Mouse (Mus musculus) lung, embryonic 14.5 days (tissue): ENCODE results near the gene Abracl. TPM values are rescaled to one million over a fixed set of nuclear protein-coding genes. Genes with fewer than 3 reads are reported as not detected.

ENCODE experiments used
- ATAC-seq: fragments of 200-750 bp; cut with Nextera tagmentation; 2 replicates; pipeline ENCODE4 v1.8.0; 2017; ENCODE audit warnings: mild to moderate bottlenecking, moderate TSS enrichment, moderate library complexity; ENCODE audit not compliant: insufficient read depth
- DNase-seq: peaks from one replicate; pipeline ENCODE4 v3.0.0-alpha.2; 2015
- H3K27ac ChIP-seq: fragments of 300-500 bp; sonication (generic); 2 replicates; pipeline ENCODE4 v1.5.1; 2014; ENCODE audit warnings: low read depth, mild to moderate bottlenecking, moderate library complexity
- H3K27me3 ChIP-seq: fragments of 300-500 bp; sonication (generic); 2 replicates; pipeline ENCODE4 v1.6.1; 2014; ENCODE audit warnings: low read length, control low read depth; ENCODE audit not compliant: insufficient read depth
- H3K36me3 ChIP-seq: fragments of 300-500 bp; sonication (generic); 2 replicates; pipeline ENCODE4 v1.6.1; 2014; ENCODE audit warnings: control low read depth; ENCODE audit not compliant: insufficient read depth
- H3K4me1 ChIP-seq: fragments of 300-500 bp; sonication (generic); 2 replicates; pipeline ENCODE4 v1.6.1; 2014; ENCODE audit warnings: antibody characterized with exemption, control low read depth; ENCODE audit not compliant: insufficient read depth
- H3K4me2 ChIP-seq: fragments of 300-500 bp; sonication (generic); 2 replicates; pipeline ENCODE4 v1.6.1; 2014; ENCODE audit warnings: mild to moderate bottlenecking
- H3K4me3 ChIP-seq: fragments of 300-500 bp; sonication (generic); 2 replicates; pipeline ENCODE4 v1.5.1; 2014; ENCODE audit warnings: low read depth, low read length
- H3K9ac ChIP-seq: fragments of 300-500 bp; sonication (generic); 2 replicates; pipeline ENCODE4 v1.6.1; 2014
- H3K9me3 ChIP-seq: fragments of 300-500 bp; sonication (generic); 2 replicates; pipeline ENCODE4 v1.6.1; 2016; ENCODE audit warnings: low read depth, low read length, control low read depth
- CTCF ChIP-seq: IDR thresholded peaks from 2 replicates; pipeline ENCODE4 v1.5.1; 2016; ENCODE audit warnings: antibody characterized with exemption, low read depth
- WGBS: fragments of 180-500 bp; shearing (Covaris S2); extraction: QIAGEN DNeasy Blood & Tissue Kit; methylation state at CpG from one replicate; pipeline ENCODE4 v1.1.7; 2014; 5-methylcytosine and 5-hydroxymethylcytosine counted together
- polyA plus RNA-seq: library from polyadenylated mRNA; unstranded; fragments of >200 nt; fragmentation: Nextera tagmentation; extraction: Ambion mirVana; gene quantifications from 2 replicates; pipeline ENCODE4 v1.2.1, GENCODE M21; 2014

Abracl gene
- polyA plus RNA-seq, 1 experiment from 2014 or later, result 142 TPM

DNA sequence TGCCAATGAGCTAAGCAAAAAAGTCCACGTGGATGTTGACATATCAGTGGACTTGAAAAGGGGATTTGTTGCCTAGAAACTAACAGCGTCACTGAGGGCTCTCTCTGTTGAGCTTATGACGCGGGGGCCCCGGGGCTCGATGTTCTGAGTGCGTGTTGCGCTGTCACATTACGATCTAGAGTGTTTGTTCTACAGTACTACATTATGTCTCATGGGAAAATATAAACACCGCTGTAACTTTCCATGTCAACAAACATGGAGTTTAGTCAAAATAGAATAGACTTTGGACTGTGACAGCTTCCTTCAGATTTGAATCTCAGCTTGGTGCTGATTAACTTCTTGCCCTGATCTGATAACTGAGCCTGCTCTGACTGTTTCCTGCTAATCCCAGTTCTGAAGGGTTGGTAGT, 42.9 kb upstream of the Abracl start:
- TF ChIP-seq CTCF, result no peak
- ATAC-seq (no peak), DNase-seq (no peak)
- Histone ChIP-seq H3K27ac (no peak overlapping the region), H3K9me3 (no peaks in the 10 kb centered on the region), H3K4me1 (no peaks in the 10 kb centered on the region; the same call in 1 of the 2 replicates), H3K36me3 (no peaks in the 10 kb centered on the region), H3K4me2 (no peak overlapping the region), H3K9ac (no peak overlapping the region), H3K4me3 (no peak overlapping the region), H3K27me3 (no peaks in the 10 kb centered on the region)
- 71% methylated on average over 10 of the region's 10 CpGs for WGBS

DNA sequence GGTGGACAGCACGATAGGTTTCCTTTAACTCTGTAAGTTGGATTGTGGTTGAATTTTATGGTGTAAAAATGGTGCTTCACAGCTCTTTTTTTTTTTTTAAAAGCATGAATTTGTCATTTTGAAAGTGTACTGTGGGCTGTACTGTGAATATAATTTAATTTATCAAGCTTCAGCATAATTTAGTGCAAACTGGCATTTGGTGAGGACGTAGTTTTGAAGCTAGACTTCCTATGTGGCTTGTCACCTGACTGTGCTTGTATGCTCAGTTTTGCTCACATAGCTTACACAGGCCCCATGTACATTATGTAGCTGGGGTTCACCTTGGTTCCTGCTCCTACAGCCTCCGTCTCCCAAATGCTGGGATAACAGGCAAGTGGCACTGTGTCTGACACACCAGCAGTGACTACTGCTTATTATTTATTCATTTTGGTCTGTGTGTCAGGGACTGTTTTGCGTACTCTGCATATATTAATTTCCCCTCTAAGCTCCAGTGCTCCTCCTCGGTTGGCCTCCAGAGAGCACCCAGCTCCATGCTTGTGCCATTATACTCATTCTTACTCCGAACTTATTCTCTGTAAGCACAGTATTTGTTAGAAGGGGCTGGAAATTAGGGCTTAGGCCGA, 41.6 kb upstream of the Abracl start:
- Histone ChIP-seq H3K36me3 (no peaks in the 10 kb centered on the region), H3K4me1 (no peaks in the 10 kb centered on the region; the same call in 1 of the 2 replicates), H3K4me3 (no peak overlapping the region), H3K27ac (no peak overlapping the region), H3K4me2 (no peak overlapping the region), H3K27me3 (no peaks in the 10 kb centered on the region), H3K9ac (no peak overlapping the region), H3K9me3 (no peaks in the 10 kb centered on the region)
- DNase-seq, result no peak
- WGBS, result 90% methylated on average over 7 of the region's 7 CpGs
- TF ChIP-seq CTCF, result no peak
- ATAC-seq, result no peak

DNA sequence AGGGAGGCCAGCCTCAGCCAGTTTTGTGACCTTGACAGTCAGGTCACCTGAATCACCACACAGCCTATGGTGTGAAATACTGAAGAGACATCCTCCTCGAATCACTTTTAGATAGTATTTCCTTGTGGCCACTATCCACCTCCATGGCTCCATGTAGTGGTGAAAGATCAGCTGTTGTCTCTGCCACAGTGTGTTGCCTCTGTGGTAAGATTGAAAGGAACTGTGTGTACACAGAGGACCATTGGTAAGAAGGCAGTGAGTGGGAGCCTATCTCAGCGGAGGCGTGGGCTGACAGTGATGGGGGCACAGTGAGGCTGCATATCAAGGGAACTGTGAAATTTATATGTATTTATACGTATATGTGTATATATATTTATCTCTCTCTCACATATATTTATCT, 38.4 kb upstream of the Abracl start:
- DNase-seq, result no peak
- Histone ChIP-seq H3K9me3 (no peaks in the 10 kb centered on the region), H3K4me1 (peaks cover 6% of the 10 kb centered on the region), H3K4me3 (no peak overlapping the region), H3K27ac (no peak overlapping the region), H3K9ac (no peak overlapping the region), H3K4me2 (no peak overlapping the region), H3K27me3 (no peaks in the 10 kb centered on the region), H3K36me3 (no peaks in the 10 kb centered on the region)
- no peak for ATAC-seq
- 82% methylated on average over 4 of the region's 4 CpGs for WGBS
- no peak for TF ChIP-seq CTCF

DNA sequence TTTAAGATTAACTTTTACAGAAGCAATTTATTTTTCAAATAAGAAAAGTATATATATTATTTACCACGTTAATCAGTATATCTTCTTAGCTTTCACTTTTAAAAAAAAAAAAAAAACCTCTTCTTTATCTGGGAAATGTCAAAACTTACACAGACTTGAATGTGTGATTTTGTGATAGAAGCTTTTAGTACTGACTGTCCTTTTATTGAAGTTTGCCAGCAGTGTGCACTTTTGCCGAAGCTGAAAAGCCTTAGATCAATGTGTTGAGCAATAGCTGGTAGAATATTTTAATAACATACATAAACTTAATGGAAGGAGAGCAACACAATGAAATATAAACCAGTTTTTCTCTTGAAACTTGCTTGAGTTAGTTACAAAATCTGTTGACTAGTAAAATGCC, 37.7 kb upstream of the Abracl start:
- WGBS, result 67% methylated on average over 2 of the region's 2 CpGs
- peaks cover 6% of the 10 kb centered on the region for H3K4me1 ChIP-seq
- H3K4me3 ChIP-seq, result no peak overlapping the region
- H3K36me3 ChIP-seq, result no peaks in the 10 kb centered on the region
- TF ChIP-seq CTCF, result no peak
- no peak overlapping the region for H3K27ac ChIP-seq
- DNase-seq (no peak), ATAC-seq (no peak)
- no peaks in the 10 kb centered on the region for H3K27me3 ChIP-seq
- H3K9ac ChIP-seq, result no peak overlapping the region
- H3K4me2 ChIP-seq, result no peak overlapping the region
- H3K9me3 ChIP-seq, result no peaks in the 10 kb centered on the region

DNA sequence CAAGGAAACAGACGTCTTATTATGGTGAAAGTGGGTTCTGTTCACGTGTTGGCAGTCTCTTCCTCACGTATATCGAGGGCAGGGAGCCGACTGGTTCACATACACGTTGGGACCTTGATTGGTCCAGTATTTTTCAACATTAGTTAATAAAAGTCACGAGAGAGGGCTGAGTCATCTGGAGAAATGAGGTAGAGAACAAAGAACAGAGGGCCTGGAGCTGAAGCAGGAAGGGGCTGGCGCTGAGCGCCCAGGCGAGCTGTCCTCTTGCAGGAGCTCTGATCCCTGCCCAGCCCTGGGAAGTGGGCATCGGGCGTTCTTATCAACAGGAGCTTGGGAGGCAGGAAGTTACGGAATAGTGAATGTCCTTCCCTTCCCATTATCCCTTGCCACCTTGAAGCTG, 36.7 kb upstream of the Abracl start:
- no peak overlapping the region for H3K9ac ChIP-seq
- no peak overlapping the region for H3K4me3 ChIP-seq
- H3K36me3 ChIP-seq, result no peaks in the 10 kb centered on the region
- no peak overlapping the region for H3K4me2 ChIP-seq
- TF ChIP-seq CTCF, result no peak
- H3K27me3 ChIP-seq, result no peaks in the 10 kb centered on the region
- DNase-seq (no peak), ATAC-seq (no peak)
- H3K27ac ChIP-seq, result peak overlapping the region; percentile 36; the same call in 1 of the 2 replicates
- WGBS, result 76% methylated on average over 13 of the region's 13 CpGs
- H3K9me3 ChIP-seq, result no peaks in the 10 kb centered on the region
- peaks cover 6% of the 10 kb centered on the region for H3K4me1 ChIP-seq

DNA sequence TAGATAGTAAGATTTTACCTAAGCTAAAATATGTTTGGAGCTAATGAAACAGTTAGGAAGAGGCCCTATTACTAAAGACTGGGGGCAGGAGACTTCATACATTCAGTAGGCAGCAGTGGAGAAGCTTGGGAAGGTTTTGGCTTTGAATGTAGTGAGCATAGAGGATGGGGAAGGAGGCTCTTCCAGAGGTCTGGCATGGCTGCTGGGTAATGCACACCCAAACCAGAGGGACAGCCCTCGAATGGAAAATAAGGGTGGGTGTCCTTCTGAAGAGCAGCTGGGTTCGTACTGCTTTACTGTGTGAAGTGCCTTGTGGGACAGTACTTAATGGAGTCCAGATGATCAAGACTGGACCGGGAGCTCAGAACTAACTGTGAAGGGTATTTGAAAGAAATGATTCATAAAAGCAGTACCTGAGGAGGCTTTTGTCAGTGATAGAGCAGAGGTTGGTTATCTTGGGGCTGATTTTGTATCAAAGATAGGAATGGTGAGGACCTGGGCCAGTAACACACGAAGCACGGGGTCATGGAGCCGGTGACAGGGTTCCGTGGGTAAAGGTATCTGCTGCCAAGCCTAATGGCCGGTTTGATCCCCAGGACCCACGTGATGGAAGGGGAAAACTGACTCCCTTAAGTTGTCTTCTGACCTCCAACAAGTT, 35.7 kb upstream of the Abracl start:
- Histone ChIP-seq H3K4me2 (no peak overlapping the region), H3K9me3 (no peaks in the 10 kb centered on the region), H3K27ac (no peak overlapping the region), H3K27me3 (no peaks in the 10 kb centered on the region), H3K9ac (no peak overlapping the region), H3K4me3 (no peak overlapping the region), H3K4me1 (peaks cover 6% of the 10 kb centered on the region), H3K36me3 (no peaks in the 10 kb centered on the region)
- 80% methylated on average over 9 of the region's 9 CpGs for WGBS
- ATAC-seq, result no peak
- no peak for DNase-seq
- TF ChIP-seq CTCF, result no peak

DNA sequence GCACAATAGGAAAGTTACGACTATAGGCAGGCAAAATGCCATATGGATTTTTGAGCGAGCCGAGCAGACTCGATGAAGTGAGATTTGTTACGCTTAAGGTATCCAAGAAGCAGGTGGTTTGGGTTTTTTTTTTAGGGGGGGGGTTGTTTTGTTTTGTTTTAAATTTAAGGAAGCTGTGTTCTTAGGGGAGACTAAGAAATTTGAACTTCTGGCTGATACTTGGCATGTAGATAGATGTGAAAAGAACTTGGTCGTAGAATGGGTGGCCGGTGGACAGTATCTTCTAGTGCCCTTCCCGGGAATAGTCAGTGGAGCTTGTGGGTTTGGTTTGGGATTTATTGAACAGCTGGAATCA, 33.3 kb upstream of the Abracl start:
- under 1% methylated on average over 8 of the region's 8 CpGs for WGBS

More for the DNA sequence above, 33.3 kb upstream of the Abracl start:
- H3K4me3 ChIP-seq, result peak overlapping the region; percentile 97
- ATAC-seq (no peak), DNase-seq (peak; percentile 21)
- no peaks in the 10 kb centered on the region for H3K36me3 ChIP-seq
- H3K4me1 ChIP-seq, result peaks cover 6% of the 10 kb centered on the region
- H3K9me3 ChIP-seq, result no peaks in the 10 kb centered on the region
- H3K9ac ChIP-seq, result peak overlapping the region; percentile 93
- TF ChIP-seq CTCF, result no peak
- peak overlapping the region; percentile 82 for H3K4me2 ChIP-seq
- no peaks in the 10 kb centered on the region for H3K27me3 ChIP-seq
- H3K27ac ChIP-seq, result no peak overlapping the region
